Mouse (Mus musculus): ENCODE results near the gene Wdr25. TPM values are rescaled to one million over a fixed set of nuclear protein-coding genes. Genes with fewer than 3 reads are reported as not detected.

Wdr25 gene
- polyA plus RNA-seq, 1 experiment from 2014 or later = 5.3 TPM

- no peaks in the 10 kb centered on the region for H3K4me1 ChIP-seq (replicated peaks; ENCODE audit: control insufficient read depth, insufficient read depth, low read length)
- 80% methylated on average over 9 of the region's 9 CpGs for WGBS
- no peaks in the 10 kb centered on the region for H3K36me3 ChIP-seq (ENCODE audit: control insufficient read depth, insufficient read depth, low read length)
- DNase-seq (ENCODE audit: low spot score) = no peak
- H3K4me2 ChIP-seq = no peak overlapping the region
- no peak for ATAC-seq (replicated peaks; ENCODE audit: low FRiP score)
- no peaks in the 10 kb centered on the region for H3K9me3 ChIP-seq (ENCODE audit: control insufficient read depth, low read length)
- no peak overlapping the region for H3K9ac ChIP-seq (ENCODE audit: low read depth, low read length)
- no peak overlapping the region for H3K4me3 ChIP-seq (ENCODE audit: low read depth, low read length)
- H3K27me3 ChIP-seq (replicated peaks; ENCODE audit: control insufficient read depth, insufficient read depth, low read length) = no peaks in the 10 kb centered on the region
- no peak overlapping the region for H3K27ac ChIP-seq (ENCODE audit: low read depth, low read length)
Observed at GRCm38 (mm10) chr12:108953011-108953550, 59.6 kb downstream of the Wdr25 start.

GRCm38 (mm10) chr12:108953838-108954237 is 60.4 kb downstream of the Wdr25 start:
- Histone ChIP-seq H3K9me3 (ENCODE audit: control insufficient read depth, low read length) (no peaks in the 10 kb centered on the region), H3K27me3 (replicated peaks; ENCODE audit: control insufficient read depth, insufficient read depth, low read length) (no peaks in the 10 kb centered on the region), H3K27ac (ENCODE audit: low read depth, low read length) (no peak overlapping the region), H3K4me3 (ENCODE audit: low read depth, low read length) (no peak overlapping the region), H3K4me2 (no peak overlapping the region), H3K36me3 (ENCODE audit: control insufficient read depth, insufficient read depth, low read length) (no peaks in the 10 kb centered on the region), H3K4me1 (replicated peaks; ENCODE audit: control insufficient read depth, insufficient read depth, low read length) (peaks cover 1% of the 10 kb centered on the region; the same call in 1 of the 2 replicates), H3K9ac (ENCODE audit: low read depth, low read length) (no peak overlapping the region)
- DNase-seq (ENCODE audit: low spot score) = no peak
- ATAC-seq (replicated peaks; ENCODE audit: low FRiP score) = no peak
- WGBS = 53% methylated on average over 6 of the region's 6 CpGs

- 62% methylated on average over 2 of the region's 2 CpGs for WGBS
- Histone ChIP-seq H3K9me3 (ENCODE audit: control insufficient read depth, low read length) (no peaks in the 10 kb centered on the region), H3K27me3 (replicated peaks; ENCODE audit: control insufficient read depth, insufficient read depth, low read length) (no peaks in the 10 kb centered on the region), H3K4me3 (ENCODE audit: low read depth, low read length) (no peak overlapping the region), H3K4me1 (replicated peaks; ENCODE audit: control insufficient read depth, insufficient read depth, low read length) (peaks cover 4% of the 10 kb centered on the region; the same call in 1 of the 2 replicates), H3K27ac (ENCODE audit: low read depth, low read length) (no peak overlapping the region), H3K36me3 (ENCODE audit: control insufficient read depth, insufficient read depth, low read length) (no peaks in the 10 kb centered on the region), H3K9ac (ENCODE audit: low read depth, low read length) (no peak overlapping the region), H3K4me2 (no peak overlapping the region)
- no peak for DNase-seq (ENCODE audit: low spot score)
- ATAC-seq (replicated peaks; ENCODE audit: low FRiP score) = no peak
Observed at GRCm38 (mm10) chr12:108954456-108954855, 61.0 kb downstream of the Wdr25 start.

GRCm38 (mm10) chr12:108958483-108958882 is 65.1 kb downstream of the Wdr25 start:
- no peak overlapping the region for H3K27ac ChIP-seq (ENCODE audit: low read depth, low read length)
- no peaks in the 10 kb centered on the region for H3K27me3 ChIP-seq (replicated peaks; ENCODE audit: control insufficient read depth, insufficient read depth, low read length)
- H3K4me1 ChIP-seq (replicated peaks; ENCODE audit: control insufficient read depth, insufficient read depth, low read length) = peaks cover 4% of the 10 kb centered on the region; the same call in 1 of the 2 replicates
- DNase-seq (ENCODE audit: low spot score) (no peak), ATAC-seq (replicated peaks; ENCODE audit: low FRiP score) (no peak)
- no peak overlapping the region for H3K4me2 ChIP-seq
- no peak overlapping the region for H3K4me3 ChIP-seq (ENCODE audit: low read depth, low read length)
- no peaks in the 10 kb centered on the region for H3K9me3 ChIP-seq (ENCODE audit: control insufficient read depth, low read length)
- H3K36me3 ChIP-seq (ENCODE audit: control insufficient read depth, insufficient read depth, low read length) = no peaks in the 10 kb centered on the region
- H3K9ac ChIP-seq (ENCODE audit: low read depth, low read length) = no peak overlapping the region
- WGBS = 69% methylated on average over 7 of the region's 7 CpGs

- Histone ChIP-seq H3K9ac (ENCODE audit: low read depth, low read length) (no peak overlapping the region), H3K27ac (ENCODE audit: low read depth, low read length) (no peak overlapping the region), H3K9me3 (ENCODE audit: control insufficient read depth, low read length) (no peaks in the 10 kb centered on the region), H3K4me3 (ENCODE audit: low read depth, low read length) (no peak overlapping the region), H3K4me2 (peak overlapping the region; percentile 40), H3K27me3 (replicated peaks; ENCODE audit: control insufficient read depth, insufficient read depth, low read length) (no peaks in the 10 kb centered on the region), H3K4me1 (replicated peaks; ENCODE audit: control insufficient read depth, insufficient read depth, low read length) (peaks cover 4% of the 10 kb centered on the region; the same call in 1 of the 2 replicates), H3K36me3 (ENCODE audit: control insufficient read depth, insufficient read depth, low read length) (no peaks in the 10 kb centered on the region)
- no peak for DNase-seq (ENCODE audit: low spot score)
- ATAC-seq (replicated peaks; ENCODE audit: low FRiP score) = no peak
- 23% methylated on average over 23 of the region's 23 CpGs for WGBS
Observed at GRCm38 (mm10) chr12:108958991-108959638, 65.7 kb downstream of the Wdr25 start.

- WGBS = 55% methylated on average over 12 of the region's 12 CpGs
- no peak overlapping the region for H3K9ac ChIP-seq (ENCODE audit: low read depth, low read length)
Observed at GRCm38 (mm10) chr12:108959639-108960219, 66.3 kb downstream of the Wdr25 start.

GRCm38 (mm10) chr12:108960225-108960624 is 66.8 kb downstream of the Wdr25 start:
- Histone ChIP-seq H3K9ac (ENCODE audit: low read depth, low read length) (no peak overlapping the region), H3K4me1 (replicated peaks; ENCODE audit: control insufficient read depth, insufficient read depth, low read length) (peaks cover 4% of the 10 kb centered on the region; the same call in 1 of the 2 replicates), H3K4me2 (no peak overlapping the region), H3K9me3 (ENCODE audit: control insufficient read depth, low read length) (no peaks in the 10 kb centered on the region), H3K27ac (ENCODE audit: low read depth, low read length) (no peak overlapping the region), H3K27me3 (replicated peaks; ENCODE audit: control insufficient read depth, insufficient read depth, low read length) (no peaks in the 10 kb centered on the region), H3K36me3 (ENCODE audit: control insufficient read depth, insufficient read depth, low read length) (no peaks in the 10 kb centered on the region), H3K4me3 (ENCODE audit: low read depth, low read length) (no peak overlapping the region)
- no peak for DNase-seq (ENCODE audit: low spot score)
- 70% methylated on average over 10 of the region's 10 CpGs for WGBS
- no peak for ATAC-seq (replicated peaks; ENCODE audit: low FRiP score)

More at GRCm38 (mm10) chr12:108959639-108960219, 66.3 kb downstream of the Wdr25 start:
- Histone ChIP-seq H3K4me2 (peak overlapping the region; percentile 40), H3K36me3 (ENCODE audit: control insufficient read depth, insufficient read depth, low read length) (no peaks in the 10 kb centered on the region), H3K4me3 (ENCODE audit: low read depth, low read length) (no peak overlapping the region), H3K27me3 (replicated peaks; ENCODE audit: control insufficient read depth, insufficient read depth, low read length) (no peaks in the 10 kb centered on the region), H3K4me1 (replicated peaks; ENCODE audit: control insufficient read depth, insufficient read depth, low read length) (peaks cover 4% of the 10 kb centered on the region; the same call in 1 of the 2 replicates), H3K27ac (ENCODE audit: low read depth, low read length) (no peak overlapping the region), H3K9me3 (ENCODE audit: control insufficient read depth, low read length) (no peaks in the 10 kb centered on the region)
- DNase-seq (ENCODE audit: low spot score) (no peak), ATAC-seq (replicated peaks; ENCODE audit: low FRiP score) (no peak)

GRCm38 (mm10) chr12:108967631-108968030 is 74.2 kb downstream of the Wdr25 start:
- ATAC-seq (replicated peaks; ENCODE audit: low FRiP score) = no peak
- no peaks in the 10 kb centered on the region for H3K4me1 ChIP-seq (replicated peaks; ENCODE audit: control insufficient read depth, insufficient read depth, low read length)
- WGBS = 78% methylated on average over 4 of the region's 4 CpGs

More at GRCm38 (mm10) chr12:108967631-108968030, 74.2 kb downstream of the Wdr25 start:
- Histone ChIP-seq H3K27ac (ENCODE audit: low read depth, low read length) (no peak overlapping the region), H3K9me3 (ENCODE audit: control insufficient read depth, low read length) (no peaks in the 10 kb centered on the region), H3K27me3 (replicated peaks; ENCODE audit: control insufficient read depth, insufficient read depth, low read length) (no peaks in the 10 kb centered on the region), H3K36me3 (ENCODE audit: control insufficient read depth, insufficient read depth, low read length) (no peaks in the 10 kb centered on the region), H3K4me3 (ENCODE audit: low read depth, low read length) (no peak overlapping the region), H3K9ac (ENCODE audit: low read depth, low read length) (no peak overlapping the region), H3K4me2 (no peak overlapping the region)
- no peak for DNase-seq (ENCODE audit: low spot score)
